Mouse (Mus musculus) hindbrain, embryonic 10.5 days (tissue): ENCODE measurements at regions not wholly inside any gene's neighbourhood (a gene's known extent, or its start where the extent isn't known, plus 50 kb on each side); places are given as distances from the start of the nearest gene placed in this dataset.
A peak's percentile ranks its signal among the peaks of the same experiment; 100 is the strongest.

Experiments used
- DNase-seq: peaks from one replicate; pipeline ENCODE4 v3.0.0-alpha.2; 2017; ENCODE audit warnings: low spot score
- H3K27ac ChIP-seq: fragments of 300-500 bp; sonication (generic); 2 replicates; pipeline ENCODE4 v1.5.1; 2016; ENCODE audit warnings: mild to moderate bottlenecking, moderate library complexity
- H3K27me3 ChIP-seq: fragments of 300-500 bp; sonication (generic); 2 replicates; pipeline ENCODE4 v1.6.1; 2016; ENCODE audit warnings: mild to moderate bottlenecking; ENCODE audit not compliant: poor library complexity, insufficient read depth, severe bottlenecking
- H3K36me3 ChIP-seq: fragments of 300-500 bp; sonication (generic); 2 replicates; pipeline ENCODE4 v1.6.1; 2016; ENCODE audit warnings: mild to moderate bottlenecking, moderate library complexity
- H3K4me1 ChIP-seq: fragments of 300-500 bp; sonication (generic); replicated peaks from 2 replicates; pipeline ENCODE4 v1.6.1; 2016; ENCODE audit warnings: mild to moderate bottlenecking
- H3K4me3 ChIP-seq: fragments of 300-500 bp; sonication (generic); 2 replicates; pipeline ENCODE4 v1.5.1; 2016; ENCODE audit warnings: mild to moderate bottlenecking, moderate library complexity
- H3K9me3 ChIP-seq: fragments of 300-500 bp; sonication (generic); 2 replicates; pipeline ENCODE4 v1.6.1; 2016; ENCODE audit warnings: mild to moderate bottlenecking, moderate library complexity
- WGBS: fragments of 180-500 bp; shearing (Covaris S2); methylation state at CpG from one replicate; pipeline ENCODE4 v1.1.7; 2016; 5-methylcytosine and 5-hydroxymethylcytosine counted together

- Histone ChIP-seq H3K27ac (no peak overlapping the region), H3K36me3 (no peaks in the 10 kb centered on the region), H3K9me3 (no peaks in the 10 kb centered on the region), H3K4me1 (no peaks in the 10 kb centered on the region), H3K4me3 (no peak overlapping the region), H3K27me3 (no peaks in the 10 kb centered on the region)
- DNase-seq, result no peak
These were observed 491.6 kb upstream of the Btbd3 start for GRCm38 (mm10) chr2:137764785-137765184.

GRCm38 (mm10) chr2:137759455-137759854 lies 496.9 kb upstream of the Btbd3 start:
- Histone ChIP-seq H3K4me1 (peaks cover 20% of the 10 kb centered on the region), H3K27ac (no peak overlapping the region), H3K4me3 (no peak overlapping the region), H3K9me3 (no peaks in the 10 kb centered on the region), H3K27me3 (no peaks in the 10 kb centered on the region), H3K36me3 (no peaks in the 10 kb centered on the region)
- WGBS, result 89% methylated on average over 2 of the region's 2 CpGs
- DNase-seq, result no peak

- Histone ChIP-seq H3K36me3 (no peaks in the 10 kb centered on the region), H3K4me3 (no peak overlapping the region), H3K9me3 (no peaks in the 10 kb centered on the region), H3K27ac (no peak overlapping the region), H3K27me3 (no peaks in the 10 kb centered on the region), H3K4me1 (peaks cover 20% of the 10 kb centered on the region)
- 77% methylated on average over 4 of the region's 4 CpGs for WGBS
- DNase-seq, result no peak
These were observed 498.0 kb upstream of the Btbd3 start for GRCm38 (mm10) chr2:137758389-137758788.

- Histone ChIP-seq H3K9me3 (no peaks in the 10 kb centered on the region), H3K27ac (peak overlapping the region; percentile 59; the same call in 1 of the 2 replicates), H3K4me3 (no peak overlapping the region), H3K36me3 (no peaks in the 10 kb centered on the region), H3K4me1 (peaks cover 20% of the 10 kb centered on the region), H3K27me3 (no peaks in the 10 kb centered on the region)
- 45% methylated on average over 13 of the region's 13 CpGs for WGBS
- peak; percentile 6 for DNase-seq
These were observed 498.8 kb upstream of the Btbd3 start for GRCm38 (mm10) chr2:137757231-137758212.

- peak overlapping the region; percentile 70 for H3K27ac ChIP-seq
- peak; percentile 6 for DNase-seq
These were observed 500.1 kb upstream of the Btbd3 start for GRCm38 (mm10) chr2:137756220-137756619.

GRCm38 (mm10) chr2:137754481-137754880 lies 501.9 kb upstream of the Btbd3 start:
- Histone ChIP-seq H3K27ac (no peak overlapping the region), H3K27me3 (no peaks in the 10 kb centered on the region), H3K4me3 (no peak overlapping the region), H3K4me1 (peaks cover 20% of the 10 kb centered on the region), H3K9me3 (no peaks in the 10 kb centered on the region), H3K36me3 (no peaks in the 10 kb centered on the region)
- 96% methylated on average over 3 of the region's 3 CpGs for WGBS
- DNase-seq, result no peak

More at GRCm38 (mm10) chr2:137756220-137756619, 500.1 kb upstream of the Btbd3 start:
- Histone ChIP-seq H3K4me3 (no peak overlapping the region), H3K36me3 (no peaks in the 10 kb centered on the region), H3K4me1 (peaks cover 20% of the 10 kb centered on the region), H3K27me3 (no peaks in the 10 kb centered on the region), H3K9me3 (no peaks in the 10 kb centered on the region)
- 6% methylated on average over 3 of the region's 3 CpGs for WGBS

GRCm38 (mm10) chr2:137732410-137732809 lies 524.0 kb upstream of the Btbd3 start:
- peaks cover 27% of the 10 kb centered on the region for H3K4me1 ChIP-seq
- H3K27ac ChIP-seq, result no peak overlapping the region

GRCm38 (mm10) chr2:137730472-137730931 lies 525.9 kb upstream of the Btbd3 start:
- Histone ChIP-seq H3K36me3 (no peaks in the 10 kb centered on the region), H3K4me3 (0 out of 2 replicates have a peak overlapping the region, but pooled peaks have one; percentile 1), H3K9me3 (no peaks in the 10 kb centered on the region), H3K27me3 (peaks cover 28% of the 10 kb centered on the region), H3K27ac (peak overlapping the region; percentile 56; the same call in 1 of the 2 replicates), H3K4me1 (peaks cover 27% of the 10 kb centered on the region)
- WGBS, result 35% methylated on average over 12 of the region's 12 CpGs
- DNase-seq, result peak; percentile 71

More at GRCm38 (mm10) chr2:137732410-137732809, 524.0 kb upstream of the Btbd3 start:
- Histone ChIP-seq H3K9me3 (no peaks in the 10 kb centered on the region), H3K27me3 (peaks cover 13% of the 10 kb centered on the region), H3K4me3 (no peak overlapping the region), H3K36me3 (no peaks in the 10 kb centered on the region)
- peak; percentile 8 for DNase-seq
- WGBS, result 20% methylated on average over 2 of the region's 2 CpGs

GRCm38 (mm10) chr2:137729871-137730270 lies 526.5 kb upstream of the Btbd3 start:
- Histone ChIP-seq H3K4me3 (no peak overlapping the region), H3K36me3 (no peaks in the 10 kb centered on the region), H3K27me3 (peaks cover 32% of the 10 kb centered on the region), H3K9me3 (no peaks in the 10 kb centered on the region), H3K4me1 (peaks cover 27% of the 10 kb centered on the region), H3K27ac (peak overlapping the region; percentile 56; the same call in 1 of the 2 replicates)
- peak; percentile 37 for DNase-seq
- WGBS, result 54% methylated on average over 6 of the region's 6 CpGs

GRCm38 (mm10) chr2:137729207-137729606 lies 527.2 kb upstream of the Btbd3 start:
- H3K4me3 ChIP-seq, result no peak overlapping the region
- no peaks in the 10 kb centered on the region for H3K9me3 ChIP-seq
- no peak overlapping the region for H3K27ac ChIP-seq
- H3K27me3 ChIP-seq, result peaks cover 32% of the 10 kb centered on the region
- no peaks in the 10 kb centered on the region for H3K36me3 ChIP-seq
- 42% methylated on average over 4 of the region's 4 CpGs for WGBS
- DNase-seq, result peak; percentile 8
- H3K4me1 ChIP-seq, result peaks cover 27% of the 10 kb centered on the region

GRCm38 (mm10) chr2:137723651-137724050 lies 532.7 kb upstream of the Btbd3 start:
- 95% methylated on average over 1 of the region's 1 CpGs for WGBS
- Histone ChIP-seq H3K4me1 (peaks cover 6% of the 10 kb centered on the region), H3K36me3 (no peaks in the 10 kb centered on the region), H3K9me3 (no peaks in the 10 kb centered on the region), H3K27ac (no peak overlapping the region), H3K4me3 (no peak overlapping the region), H3K27me3 (peaks cover 43% of the 10 kb centered on the region)
- DNase-seq, result no peak

GRCm38 (mm10) chr2:137721767-137722424 lies 534.5 kb upstream of the Btbd3 start:
- Histone ChIP-seq H3K27ac (no peak overlapping the region), H3K4me3 (no peak overlapping the region), H3K9me3 (no peaks in the 10 kb centered on the region), H3K27me3 (peaks cover 33% of the 10 kb centered on the region), H3K36me3 (no peaks in the 10 kb centered on the region), H3K4me1 (peaks cover 4% of the 10 kb centered on the region; the same call in 1 of the 2 replicates)
- 51% methylated on average over 7 of the region's 7 CpGs for WGBS
- no peak for DNase-seq

- no peak for DNase-seq
- H3K27ac ChIP-seq, result no peak overlapping the region
- WGBS, result 75% methylated on average over 2 of the region's 2 CpGs
- H3K36me3 ChIP-seq, result no peaks in the 10 kb centered on the region
- peaks cover 4% of the 10 kb centered on the region; the same call in 1 of the 2 replicates for H3K4me1 ChIP-seq
- H3K9me3 ChIP-seq, result no peaks in the 10 kb centered on the region
- peaks cover 53% of the 10 kb centered on the region for H3K27me3 ChIP-seq
- H3K4me3 ChIP-seq, result no peak overlapping the region
These were observed 540.5 kb upstream of the Btbd3 start for GRCm38 (mm10) chr2:137715891-137716290.
